Mouse (Mus musculus) adrenal gland, postnatal 0 days (tissue): Measurements from ENCODE around the gene Ankrd22. TPM values are rescaled to one million over a fixed set of nuclear protein-coding genes. Genes with fewer than 3 reads are reported as not detected.

Source experiments
- polyA plus RNA-seq: library from polyadenylated mRNA; unstranded; fragments of >200 nt; fragmentation: Nextera tagmentation; extraction: Ambion mirVana; gene quantifications from 2 replicates; pipeline ENCODE4 v1.2.1, GENCODE M21; 2015

The Ankrd22 gene
- not detected in 2 replicates for polyA plus RNA-seq

DNA sequence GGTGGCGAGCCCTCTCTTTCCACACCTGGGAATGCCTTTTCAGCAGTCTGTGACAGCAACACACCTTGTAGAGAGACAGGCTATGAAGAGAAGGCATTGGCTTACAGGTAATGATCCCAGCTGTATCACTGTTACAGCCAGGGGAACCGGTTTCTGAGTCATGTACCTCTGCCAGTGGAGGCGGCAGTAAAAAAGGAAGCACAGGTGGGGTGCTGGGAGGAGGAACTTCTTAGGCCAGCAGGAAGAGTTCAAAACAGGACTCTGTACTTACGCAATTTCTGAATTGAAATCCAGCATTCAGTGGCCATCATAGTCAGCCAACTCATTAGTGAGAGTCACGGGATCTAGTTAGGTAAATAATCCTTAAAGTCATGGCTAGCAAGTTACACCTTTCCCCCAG, at the start of gene Ankrd22:
Ankrd22 (minus strand) TSS at position 163 of the 400 bp plus-strand sequence.

DNA sequence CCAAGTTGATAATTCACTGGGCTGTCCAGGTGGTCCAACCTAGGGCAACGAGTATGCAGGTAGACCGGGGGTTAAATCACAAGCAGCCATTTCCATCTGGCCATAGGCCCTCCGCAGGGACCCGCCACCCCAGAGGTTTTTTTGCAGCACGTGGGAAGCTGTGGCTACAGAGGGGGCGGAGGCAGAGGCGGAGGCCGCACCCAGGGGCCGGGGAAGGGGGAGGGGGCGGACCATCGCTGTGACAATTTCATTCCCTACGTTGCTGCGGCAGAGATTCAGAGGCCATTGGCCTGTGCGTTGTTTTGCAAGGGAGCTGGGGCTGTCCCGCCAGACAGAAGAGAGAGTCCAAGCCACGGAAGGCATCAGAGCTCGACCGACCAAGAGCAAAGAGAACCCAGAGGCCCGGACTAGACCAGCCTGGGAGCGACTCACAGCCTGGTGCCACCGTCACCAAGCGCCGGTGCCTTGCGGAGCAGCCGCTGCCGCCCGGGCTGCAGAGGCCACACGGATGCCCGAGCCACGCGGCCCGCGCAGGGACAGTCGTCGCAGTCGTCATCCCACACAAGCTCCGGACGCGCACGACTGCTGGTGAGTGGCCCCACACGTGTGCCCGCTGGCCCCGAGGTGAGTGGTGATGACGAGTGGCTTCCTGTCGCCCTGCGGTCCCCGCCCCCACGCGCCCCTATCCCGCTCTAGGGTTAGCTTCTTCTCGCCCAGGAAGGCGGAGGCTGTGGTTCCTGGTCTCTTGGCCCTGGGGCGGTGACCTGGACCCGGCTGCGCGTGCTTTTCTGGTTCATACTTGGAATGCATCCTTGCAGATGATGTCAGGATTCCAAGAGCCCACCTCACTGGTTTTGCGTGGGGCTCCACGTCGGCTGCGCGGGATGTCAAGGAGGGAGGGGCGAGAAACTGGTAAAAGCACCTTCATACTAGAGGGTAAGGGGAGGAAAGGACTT, 26.4 kb upstream of the Ankrd22 start, which contains the start of gene Stambpl1:
Stambpl1 (plus strand) TSS at position 222 of the 956 bp plus-strand sequence.

DNA sequence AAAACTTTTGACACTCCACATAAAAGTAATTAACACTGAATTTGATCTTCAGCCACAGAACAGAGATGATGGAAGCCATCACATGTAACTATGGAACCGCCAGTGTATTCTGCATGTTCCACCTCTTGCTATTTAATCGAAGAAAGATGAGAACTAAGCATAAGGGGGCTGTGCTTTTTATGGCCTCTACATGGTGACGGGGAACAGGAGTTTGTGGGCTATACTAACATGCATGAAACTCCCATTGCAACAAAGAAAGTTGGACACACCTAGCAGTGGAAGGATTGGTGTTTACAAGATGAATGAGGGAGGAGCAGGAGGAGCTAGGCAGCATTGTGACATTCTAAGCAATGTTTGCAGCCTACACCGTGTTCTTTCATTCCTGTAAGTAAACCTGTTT, 65.2 kb downstream of the Ankrd22 start, which contains the start of gene Lipm:
Lipm (plus strand) TSS at position 301 of the 400 bp plus-strand sequence.

Other genes starting within 250 kb of the Ankrd22 start
- gene Lipf, start 204.9 kb downstream of the Ankrd22 start, polyA plus RNA-seq, result not detected in 2 replicates
- 0.54 TPM in 2 replicates for gene Lipk, start 157.8 kb downstream of the Ankrd22 start, polyA plus RNA-seq
- gene Lipn, start 98.7 kb downstream of the Ankrd22 start, polyA plus RNA-seq, result 0.51 and 0.74 TPM in 2 replicates
- gene Lipm, start 65.1 kb downstream of the Ankrd22 start, polyA plus RNA-seq, result 0.14 TPM in 1 of 2 replicates, not detected in the other
- gene Stambpl1, start 26.2 kb upstream of the Ankrd22 start, polyA plus RNA-seq, result 6.5 and 7.4 TPM in 2 replicates
- gene Acta2, start 89.5 kb upstream of the Ankrd22 start, polyA plus RNA-seq, result 42.7 and 55.0 TPM in 2 replicates
- 13.3 and 13.9 TPM in 2 replicates for gene Fas, start 124.6 kb upstream of the Ankrd22 start, polyA plus RNA-seq